In the genomic region with DNA sequence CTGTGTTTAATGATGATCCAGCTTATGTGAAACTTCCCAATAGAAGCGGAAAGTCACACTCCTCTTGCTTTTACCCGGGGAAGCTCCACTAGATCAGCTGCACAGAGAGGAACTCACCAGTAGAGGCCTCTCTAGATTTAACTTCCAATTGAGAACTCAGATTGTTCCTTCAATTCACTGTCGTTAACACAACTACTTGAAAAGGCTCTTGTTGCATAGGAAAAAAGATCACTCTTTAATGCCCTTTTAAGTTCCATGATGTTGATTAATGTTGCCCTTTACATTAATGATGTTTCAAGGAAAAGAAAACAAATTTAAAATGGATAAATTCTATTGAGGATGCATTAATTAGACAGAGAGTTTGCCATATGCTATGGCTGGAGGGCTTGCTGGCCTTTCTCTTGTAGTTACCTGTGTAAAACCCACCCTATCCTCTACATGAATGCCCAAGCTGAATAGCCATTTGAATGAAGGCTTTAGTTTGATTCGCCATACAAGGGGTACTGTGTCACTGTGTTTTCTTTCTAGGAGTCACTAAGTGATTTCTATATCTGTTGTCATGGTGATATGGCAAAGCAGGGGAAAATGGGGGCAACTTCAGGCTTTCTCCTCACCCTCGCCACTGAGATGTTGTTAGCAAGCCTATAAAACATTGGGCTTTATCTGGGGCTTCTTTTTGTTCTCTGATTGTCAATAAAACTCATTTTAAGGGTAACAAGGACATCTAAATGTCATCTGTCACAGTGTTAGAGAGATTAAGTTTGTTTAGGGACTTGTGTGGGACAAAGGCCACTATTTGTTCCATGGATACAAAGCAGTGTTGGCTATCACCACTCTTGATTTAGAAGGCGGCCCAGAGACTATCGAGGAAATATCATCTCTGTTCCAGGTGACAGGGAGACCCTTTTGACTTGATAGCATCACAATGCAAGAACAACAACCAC, we compare ENCODE assay signal across 9 mouse cellular contexts.
DNase-seq lines count a peak whose midpoint lies in the region; ATAC-seq and TF ChIP-seq lines count a peak whose summit lies in the region.
"Had no signal": no experiment of that assay in that cellular context is flagged by ENCODE, and none has a peak within 500 bp of the region (broad histone marks: within the 10 kb centered on the region; RNA-seq: fewer than 3 reads in every experiment).

No protein-coding gene starts in this region.

- H3K27me3 ChIP-seq in heart, postnatal 0 days (ENCODE audit: control insufficient read depth, insufficient read depth, low read length) = no peaks in the 10 kb centered on the region
- H3K27me3 ChIP-seq: lung, embryonic 15.5 days had no signal

- TF ChIP-seq CTCF in heart, postnatal 0 days (IDR thresholded peaks at IDR 0.05; ENCODE audit: low read depth) = peak; percentile 57

- no peaks in the 10 kb centered on the region for H3K9me3 ChIP-seq in heart, postnatal 0 days (replicated peaks; ENCODE audit: control insufficient read depth, low read length)
- H3K9me3 ChIP-seq: lung, embryonic 15.5 days had no signal

- no peak overlapping the region for H3K4me3 ChIP-seq in heart, postnatal 0 days (ENCODE audit: low read depth, low read length)
- H3K4me3 ChIP-seq: lung, embryonic 15.5 days had no signal

- no peak overlapping the region for H3K27ac ChIP-seq in heart, postnatal 0 days (ENCODE audit: low read depth)
- H3K27ac ChIP-seq: lung, embryonic 15.5 days had no signal

- peak; percentile 61 for DNase-seq in heart, postnatal 0 days (ENCODE audit: low spot score)
- no peak for DNase-seq in heart, adult 9 months (ENCODE audit: low spot score in 2 of 2)
- DNase-seq in 416B (ENCODE audit: low read depth) (peak; percentile 23), liver (no peak)
- peak; percentile 63 to 77 for DNase-seq in cerebellum, postnatal 14 days
- peak; percentile 20 to 21 for DNase-seq in left cerebral cortex, postnatal 10 days (ENCODE audit: extremely low spot score in 1 of 2, low spot score in 2 of 2)
- DNase-seq in thymus, adult 18-20 months = no peak
- no peak for DNase-seq in heart, adult 18-20 months

- intact Hi-C loops in left cerebral cortex, postnatal 10 days (cut with DNase I) = loop anchor here (5.0 kb wide), 1 partner anchor 1347 kb away; no protein-coding TSS in a partner anchor

- no peaks in the 10 kb centered on the region for H3K4me1 ChIP-seq in heart, postnatal 0 days (ENCODE audit: control insufficient read depth, insufficient read depth)
- H3K4me1 ChIP-seq: lung, embryonic 15.5 days had no signal

- no peak overlapping the region for H3K4me2 ChIP-seq in heart, postnatal 0 days (ENCODE audit: low read depth, low read length)
- H3K4me2 ChIP-seq: lung, embryonic 15.5 days had no signal

- WGBS in heart, postnatal 0 days = 46% methylated on average over 7 of the region's 7 CpGs

- ATAC-seq in heart, postnatal 0 days (ENCODE audit: insufficient read depth, low read depth) = no peak

- no peaks in the 10 kb centered on the region for H3K36me3 ChIP-seq in heart, postnatal 0 days (replicated peaks; ENCODE audit: control insufficient read depth, insufficient read depth, low read length)
- H3K36me3 ChIP-seq: lung, embryonic 15.5 days had no signal

- no peak for TF ChIP-seq EP300 in heart, postnatal 0 days (IDR thresholded peaks at IDR 0.05; ENCODE audit: low read depth)

- H3K9ac ChIP-seq in heart, postnatal 0 days (replicated peaks; ENCODE audit: low read depth, low read length) = no peak overlapping the region
- H3K9ac ChIP-seq: lung, embryonic 15.5 days had no signal

Comparison
In these comparisons a context has a peak if more than half of its experiments do, and no peak if none do; other contexts are left out.
1. DNase-seq: peak in heart, postnatal 0 days (single experiment), 416B (single experiment), cerebellum, postnatal 14 days (2 of 2) and left cerebral cortex, postnatal 10 days (2 of 2); none in heart, adult 9 months (0 of 2), thymus, adult 18-20 months (0 of 2), heart, adult 18-20 months (0 of 2) and liver (single experiment).